Mouse (Mus musculus) cerebellum, postnatal 14 days (tissue): ENCODE measurements at regions not wholly inside any gene's neighbourhood (a gene's known extent, or its start where the extent isn't known, plus 50 kb on each side); places are given as distances from the start of the nearest gene placed in this dataset.

ENCODE experiments used
- DNase-seq, 2 experiments: peaks; one replicate each; pipeline ENCODE4 v3.0.0; 2021; ENCODE audit warnings: mixed read lengths in 2 of 2

DNA sequence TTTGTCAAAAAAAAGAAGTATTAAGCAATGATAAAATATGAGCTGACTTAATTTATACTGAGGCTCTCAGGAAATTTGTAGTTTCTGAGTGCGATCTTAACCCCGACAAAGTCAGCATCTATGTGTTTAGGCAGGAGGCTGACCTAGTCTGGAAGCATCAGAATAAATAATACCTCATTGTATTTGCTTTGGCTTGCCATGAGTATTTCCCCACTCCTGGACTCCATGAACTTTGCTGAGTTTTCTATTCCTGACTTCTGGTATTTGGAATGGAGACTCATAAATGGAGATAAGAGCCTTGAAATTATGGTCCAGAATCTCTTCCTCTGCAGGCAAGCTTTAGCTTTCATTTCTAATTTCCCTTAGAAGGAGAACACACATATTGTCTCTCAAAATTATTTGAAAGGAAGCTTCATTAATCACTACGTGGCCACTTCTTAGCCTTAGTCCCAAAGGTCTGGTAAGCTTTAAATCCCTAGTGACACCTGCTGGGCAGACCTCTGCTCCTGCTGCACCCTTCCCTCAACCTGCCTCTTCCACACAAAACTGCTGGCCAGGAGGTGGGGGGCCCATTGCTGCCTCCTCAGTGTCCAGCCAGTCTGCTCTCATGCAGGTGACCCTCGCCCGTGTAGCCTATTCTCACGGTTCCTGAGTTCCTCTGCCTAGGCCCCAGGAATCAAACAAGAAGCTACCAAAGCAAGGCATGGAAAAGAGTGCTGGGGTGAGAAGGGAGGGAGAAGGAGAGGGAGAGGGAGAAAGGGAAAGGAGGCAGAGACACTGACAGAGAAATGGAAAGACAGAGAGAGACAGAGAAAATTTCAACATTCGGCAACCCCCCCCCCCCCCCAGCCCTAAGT lies 173.6 kb upstream of the Klf12 start:
- no peak for DNase-seq

DNA sequence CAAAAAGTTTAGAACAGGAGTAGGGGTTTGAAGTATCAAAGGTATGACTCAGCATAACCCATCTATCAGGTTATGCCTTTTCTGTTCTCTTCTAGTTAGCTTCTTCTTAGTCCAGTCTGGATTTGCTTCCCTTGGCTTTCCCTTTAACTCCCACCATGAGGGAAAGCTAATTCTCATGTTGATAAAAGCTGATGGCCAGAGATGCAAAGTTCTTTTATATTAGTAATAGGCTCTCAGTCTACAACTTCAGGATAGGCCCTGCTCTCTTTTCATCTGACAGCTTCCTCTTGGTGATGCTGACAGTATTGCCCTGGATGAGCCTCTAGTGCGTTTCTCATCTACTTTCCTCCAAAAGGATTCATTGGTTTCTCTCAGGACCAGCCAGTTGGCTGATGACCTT lies 161.7 kb upstream of the Klf12 start:
- DNase-seq: no peak

DNA sequence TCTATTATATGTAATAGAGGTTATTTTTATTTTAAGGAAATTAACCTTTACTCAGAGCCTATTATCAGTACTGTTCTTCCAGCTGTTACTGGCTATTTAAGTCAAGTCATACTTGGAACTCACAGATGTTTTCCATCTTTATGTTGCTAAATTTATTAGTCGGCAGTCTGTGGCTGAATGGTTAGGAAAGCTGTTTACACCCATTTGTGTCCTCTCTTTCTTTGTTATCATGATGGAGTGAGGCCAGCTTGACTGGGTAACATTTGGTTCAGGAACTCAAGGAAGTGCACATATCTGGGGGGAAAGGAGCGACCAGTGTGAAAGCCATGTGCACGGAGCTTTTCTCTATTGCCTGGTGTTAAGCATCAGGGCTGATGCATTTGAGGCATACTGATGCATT lies 160.4 kb upstream of the Klf12 start:
- no peak for DNase-seq

DNA sequence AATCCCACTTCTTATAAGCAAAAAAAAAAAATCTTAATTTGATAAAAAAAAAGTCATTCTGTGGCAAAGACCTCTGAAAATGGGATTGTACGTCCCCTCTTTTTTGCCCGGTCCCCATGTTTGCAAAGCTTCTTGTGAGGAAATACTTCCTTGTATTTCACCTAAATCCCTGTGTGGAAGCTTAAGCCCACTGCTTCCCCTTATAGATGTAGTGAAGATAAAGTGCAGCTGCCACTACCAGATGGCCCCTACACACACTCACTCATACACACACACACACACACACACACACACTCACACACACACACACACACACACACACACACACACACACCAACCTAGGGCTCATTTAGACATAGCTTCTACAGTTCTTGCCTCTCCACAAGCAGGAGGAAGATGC lies 159.6 kb upstream of the Klf12 start:
- no peak for DNase-seq

DNA sequence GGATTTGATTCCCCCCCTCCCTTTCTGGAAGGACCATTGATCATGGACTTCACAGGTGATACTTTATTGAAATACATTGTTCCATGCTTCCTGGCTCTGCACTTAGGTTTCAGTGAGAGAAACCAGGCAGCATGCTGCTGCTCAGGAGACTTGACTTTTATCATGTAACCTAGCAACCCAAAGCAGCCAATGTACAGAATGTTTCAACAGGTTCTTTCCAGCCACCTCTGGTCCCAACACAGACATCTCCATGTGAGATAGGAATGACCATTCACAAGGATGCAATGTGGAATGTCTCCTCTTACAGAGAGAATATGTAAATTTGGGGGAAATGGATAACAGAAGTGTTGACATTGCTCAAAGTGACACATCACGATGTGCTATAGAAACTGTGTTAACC lies 153.1 kb upstream of the Klf12 start:
- no peak for DNase-seq

DNA sequence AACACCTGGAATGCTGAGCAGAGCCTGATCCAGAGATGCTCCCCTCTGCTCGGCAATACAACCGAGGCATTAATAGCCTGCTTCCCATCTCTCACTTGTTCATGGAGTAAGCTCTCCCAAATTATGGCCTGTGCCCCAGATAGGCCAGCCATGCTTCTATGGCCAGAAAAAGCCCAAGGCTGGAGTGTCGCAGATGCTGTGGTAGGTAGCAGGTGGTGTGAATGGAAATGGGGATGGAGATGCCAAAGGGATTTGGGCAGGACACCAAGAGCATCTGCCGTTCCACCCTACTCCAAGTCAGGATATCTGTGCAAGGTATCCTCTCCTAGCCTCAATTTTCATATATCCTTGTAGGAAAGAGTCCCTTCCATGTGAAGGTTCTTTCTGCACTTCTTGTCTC lies 145.2 kb upstream of the Klf12 start:
- DNase-seq: peak; percentile 36 to 60

DNA sequence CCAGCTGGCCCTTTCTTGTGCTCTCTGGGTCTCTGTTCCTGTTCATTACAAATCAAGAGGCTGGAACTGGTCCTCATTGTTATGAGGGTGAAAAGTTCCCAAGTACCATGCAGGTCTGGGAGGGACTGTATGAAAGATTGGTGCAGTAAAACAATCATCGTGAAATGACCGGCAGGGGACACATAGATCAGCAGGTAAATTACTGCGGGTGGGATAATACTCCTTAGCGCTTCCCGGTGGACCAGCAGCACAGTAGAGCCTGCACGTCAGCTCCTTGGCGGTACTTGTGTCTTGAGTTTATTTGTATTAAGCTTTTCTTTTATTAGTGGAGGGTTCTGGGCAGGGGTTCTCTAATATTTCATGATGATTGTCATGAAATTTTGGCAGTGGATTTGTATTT lies 141.9 kb upstream of the Klf12 start:
- no peak for DNase-seq

DNA sequence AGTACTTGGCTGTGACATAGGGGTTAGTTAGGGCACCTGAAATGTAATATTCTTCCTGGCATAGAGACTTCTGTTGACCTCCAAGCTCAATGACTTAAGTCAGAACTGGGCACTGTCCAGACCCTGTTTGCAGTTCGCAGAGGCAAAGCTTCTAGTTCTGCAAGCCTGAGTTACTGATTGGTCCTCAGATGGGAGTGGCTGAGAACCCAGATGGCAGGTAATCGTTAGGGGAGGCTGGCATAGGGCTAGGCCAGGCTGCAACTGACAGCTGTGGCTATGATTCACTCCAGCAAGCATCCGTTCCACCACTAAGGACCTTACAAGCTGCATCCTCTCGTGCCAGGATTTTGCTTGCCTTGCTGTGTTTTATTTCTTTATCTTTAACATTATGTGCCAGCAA lies 139.3 kb upstream of the Klf12 start:
- DNase-seq: peak; percentile 6 to 25

DNA sequence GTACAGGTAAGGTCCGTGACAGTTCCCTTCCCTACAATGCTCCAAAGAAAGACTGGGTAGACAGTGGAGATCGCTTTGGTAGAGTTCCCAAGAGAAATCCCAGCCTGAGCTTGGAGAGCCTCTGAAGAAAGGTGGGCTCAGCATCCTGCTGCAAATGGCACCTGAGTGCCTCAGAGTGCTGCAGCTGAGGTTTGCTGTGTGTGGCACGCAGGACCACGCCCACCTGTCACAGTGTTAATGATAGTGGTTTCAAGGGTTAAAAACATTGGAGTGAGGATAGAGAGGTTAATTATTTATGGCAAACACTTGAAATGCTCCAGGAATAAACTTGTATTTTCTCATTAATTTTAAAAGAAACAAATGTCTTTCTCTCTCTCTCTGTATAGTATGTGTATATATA lies 137.2 kb upstream of the Klf12 start:
- no peak for DNase-seq

DNA sequence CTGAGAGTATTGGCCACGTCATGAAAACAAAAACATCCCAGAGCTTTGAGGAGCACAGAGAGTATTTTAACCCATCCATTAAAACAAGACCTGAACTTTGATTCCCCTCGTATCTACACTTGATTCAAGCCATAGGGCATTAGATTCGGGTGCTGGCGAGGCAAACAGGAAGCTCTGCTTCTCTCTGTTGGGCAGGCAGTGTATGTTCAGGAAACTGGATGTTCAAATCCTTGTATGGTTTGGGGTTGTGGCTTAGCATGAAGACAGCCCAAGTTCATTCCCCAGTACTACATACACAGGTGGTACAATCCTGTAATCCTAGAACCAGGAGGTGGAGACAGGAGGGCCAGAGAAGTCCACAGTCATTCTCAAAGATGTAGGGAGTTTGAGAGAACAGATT lies 130.6 kb upstream of the Klf12 start:
- DNase-seq: no peak

DNA sequence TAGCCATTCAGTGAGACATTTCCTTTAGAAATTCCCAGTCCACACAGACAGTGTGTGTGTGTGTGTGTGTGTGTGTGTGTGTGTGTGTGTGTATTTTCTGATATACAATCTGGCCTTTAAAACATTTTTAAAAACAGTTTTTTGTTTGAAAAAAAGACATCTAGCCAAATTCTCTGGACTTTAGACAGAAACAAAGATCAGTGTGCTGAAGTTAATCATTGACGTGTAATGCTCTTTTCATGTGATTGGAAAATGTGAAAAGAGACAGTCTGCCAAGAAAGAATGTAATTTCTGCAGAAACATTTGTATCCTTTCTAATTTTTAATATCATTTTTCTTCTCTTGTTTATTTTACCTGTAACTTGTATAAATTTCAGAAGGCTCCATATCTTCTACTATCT lies 127.7 kb upstream of the Klf12 start:
- no peak for DNase-seq

DNA sequence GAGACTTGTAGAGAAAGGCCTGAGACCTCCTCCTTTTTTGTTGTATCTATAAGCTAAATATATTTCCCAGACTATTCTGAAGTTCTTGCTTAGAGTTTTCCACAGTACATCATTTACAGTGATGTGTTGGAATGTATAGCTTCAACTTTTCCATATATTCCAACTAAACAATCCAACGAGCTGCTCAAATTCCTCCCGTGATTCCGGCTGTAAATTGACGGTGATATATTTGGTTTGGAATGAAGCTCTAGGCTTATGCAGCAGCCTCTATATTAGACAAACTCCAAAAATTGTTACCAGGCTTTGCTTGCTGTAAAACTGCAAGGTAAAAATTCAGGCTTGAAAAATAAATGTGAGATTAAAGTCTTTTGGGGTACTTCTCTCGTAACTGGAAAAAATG lies 112.7 kb upstream of the Klf12 start:
- DNase-seq: no peak

DNA sequence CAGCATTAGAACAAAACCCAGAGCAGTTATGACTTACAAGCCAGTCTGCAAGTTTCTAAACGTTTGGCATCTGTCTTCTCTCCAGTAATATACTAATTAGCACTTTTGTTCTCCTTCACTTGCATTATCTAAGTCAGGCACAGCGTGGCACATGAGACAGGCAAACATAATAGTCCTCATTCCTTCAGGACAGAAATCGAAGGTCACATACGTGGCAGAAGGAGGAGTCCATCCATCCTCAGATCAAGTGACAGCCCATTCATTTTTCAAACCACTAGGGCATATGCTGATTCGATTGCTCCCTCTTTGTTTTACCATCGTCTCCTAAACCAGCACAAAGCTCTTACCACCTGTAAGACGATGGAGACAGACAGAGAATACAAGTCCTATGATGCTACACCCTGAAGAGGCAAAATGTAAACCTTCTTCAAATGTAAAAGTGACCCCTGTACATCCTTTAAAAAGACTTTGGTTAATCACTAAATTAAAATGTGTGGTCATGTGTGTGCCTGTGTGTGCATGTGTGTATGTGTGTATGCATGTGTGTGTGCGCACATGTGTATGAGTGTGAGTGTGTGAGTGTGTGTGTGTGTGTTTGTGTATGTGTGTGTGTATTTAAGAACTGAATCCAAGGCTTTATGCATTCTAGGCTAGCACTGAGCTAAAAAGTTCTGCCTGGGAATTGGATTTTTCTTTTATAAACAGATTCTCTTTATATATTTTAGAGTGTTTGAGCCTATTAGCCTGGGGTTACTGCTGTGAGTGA lies 90.9 kb upstream of the Klf12 start:
- no peak for DNase-seq

DNA sequence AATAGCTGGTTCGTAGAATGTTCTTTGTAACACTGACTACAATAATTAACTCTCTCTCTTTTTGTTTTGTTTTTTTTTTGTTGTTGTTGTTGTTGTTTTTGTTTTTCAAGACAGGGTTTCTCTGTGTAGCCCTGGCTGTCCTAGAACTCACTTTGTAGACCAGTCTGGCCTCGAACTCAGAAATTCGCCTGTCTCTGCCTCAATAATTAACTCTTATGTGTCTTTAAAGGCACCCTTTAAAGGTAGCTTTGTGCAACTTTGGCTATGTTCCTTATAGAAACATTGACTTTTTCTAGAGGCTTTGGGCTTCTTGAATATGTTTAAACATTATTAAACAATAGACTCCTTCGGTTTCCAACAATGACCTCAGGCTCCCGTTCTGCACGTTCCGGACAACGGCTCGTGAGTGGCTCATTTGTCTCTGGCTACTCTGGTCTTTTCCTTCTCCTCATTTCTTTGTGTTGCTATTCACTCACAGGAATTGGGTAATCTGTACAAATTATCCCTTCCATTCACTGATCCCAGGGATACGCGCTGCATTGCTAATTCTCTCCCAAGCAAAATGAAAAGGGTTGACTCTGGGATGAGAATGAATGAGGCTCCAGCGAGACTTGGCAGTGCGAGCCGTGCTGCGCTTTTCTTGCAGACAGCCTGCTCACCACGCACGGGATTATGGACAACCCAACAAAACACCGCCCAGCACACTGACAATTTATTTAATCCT lies 90.2 kb upstream of the Klf12 start:
- DNase-seq: peak; percentile 46

DNA sequence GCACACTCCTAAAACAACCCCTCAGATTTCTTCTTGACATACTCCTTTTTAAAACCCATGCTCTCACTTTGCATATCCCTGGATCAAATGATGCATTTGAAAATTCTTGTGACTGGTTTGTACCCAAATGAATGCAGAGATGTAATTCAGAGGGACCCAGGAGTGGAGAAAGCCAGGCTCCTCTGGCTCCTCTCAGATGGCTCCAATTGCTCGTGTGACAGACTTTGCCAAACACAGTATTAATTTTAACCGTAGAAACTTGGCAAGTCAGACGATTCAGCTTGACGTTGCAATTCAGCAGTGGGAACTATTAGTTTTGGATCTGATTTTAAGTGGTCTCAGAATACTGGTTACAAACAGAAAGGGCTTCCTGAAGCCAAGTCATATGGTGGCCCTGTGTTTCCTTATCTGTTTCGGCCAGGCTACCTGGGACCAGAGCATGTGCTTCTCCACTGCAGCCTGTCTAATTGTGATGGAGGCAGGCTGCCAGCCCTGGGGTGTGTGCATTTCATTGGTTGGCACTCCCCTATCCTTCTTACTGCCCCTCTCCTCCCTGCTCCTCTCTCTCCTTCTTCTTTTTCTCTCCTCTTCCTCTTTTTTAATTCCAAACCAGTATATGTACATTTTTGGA lies 81.9 kb upstream of the Klf12 start:
- peak; percentile 86 to 88 for DNase-seq

DNA sequence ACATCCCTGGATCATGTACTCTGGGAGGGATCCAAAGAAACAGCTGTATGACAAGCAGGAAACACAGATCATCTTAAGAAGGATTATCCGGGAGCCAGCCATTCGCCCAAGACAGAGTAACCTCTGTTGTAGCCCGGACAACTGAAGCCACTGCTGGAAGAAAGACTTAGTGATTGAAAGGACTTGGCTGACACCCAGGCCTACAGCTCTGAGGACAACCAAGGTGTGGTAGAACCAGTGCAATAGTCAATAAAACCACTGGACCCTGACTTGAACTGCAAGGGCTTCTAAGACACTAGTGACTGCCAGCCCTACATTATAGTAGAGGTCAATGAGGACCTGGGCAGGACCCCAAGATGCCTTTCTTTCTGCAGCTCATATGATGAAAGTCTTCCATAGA lies 78.3 kb upstream of the Klf12 start:
- DNase-seq: no peak

DNA sequence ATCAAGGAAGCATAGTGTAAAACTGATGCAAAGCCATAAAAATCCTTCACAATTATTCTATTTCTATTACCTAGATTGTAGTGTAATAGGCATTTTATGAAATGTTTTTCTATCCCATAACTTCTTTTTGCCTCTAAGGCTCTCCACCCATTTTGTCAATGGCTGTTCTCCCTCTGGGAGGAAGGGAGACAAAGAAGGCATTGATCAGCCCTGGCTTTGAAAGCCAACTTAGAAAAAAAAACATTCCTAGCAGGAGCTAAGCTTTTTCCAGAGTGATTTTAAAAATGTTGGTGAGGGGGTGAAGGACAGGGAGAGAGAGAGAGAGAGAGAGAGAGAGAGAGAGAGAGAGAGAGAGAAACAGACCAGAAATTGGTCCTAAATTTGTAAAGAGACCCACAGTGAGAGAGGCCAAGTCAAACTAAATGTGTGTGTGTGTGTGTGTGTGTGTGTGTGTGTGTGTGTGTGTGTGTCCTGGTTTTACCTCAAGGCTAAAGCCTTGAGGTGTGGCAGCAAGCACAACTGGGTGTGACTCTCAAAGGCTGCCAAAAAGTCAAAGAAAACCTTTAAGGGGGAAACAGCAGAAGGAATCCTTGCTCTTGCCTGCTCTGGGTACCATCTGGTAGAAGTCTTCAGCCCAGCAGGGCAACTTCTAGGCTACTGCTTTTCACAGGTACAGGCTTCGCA lies 77.0 kb upstream of the Klf12 start:
- DNase-seq: no peak

DNA sequence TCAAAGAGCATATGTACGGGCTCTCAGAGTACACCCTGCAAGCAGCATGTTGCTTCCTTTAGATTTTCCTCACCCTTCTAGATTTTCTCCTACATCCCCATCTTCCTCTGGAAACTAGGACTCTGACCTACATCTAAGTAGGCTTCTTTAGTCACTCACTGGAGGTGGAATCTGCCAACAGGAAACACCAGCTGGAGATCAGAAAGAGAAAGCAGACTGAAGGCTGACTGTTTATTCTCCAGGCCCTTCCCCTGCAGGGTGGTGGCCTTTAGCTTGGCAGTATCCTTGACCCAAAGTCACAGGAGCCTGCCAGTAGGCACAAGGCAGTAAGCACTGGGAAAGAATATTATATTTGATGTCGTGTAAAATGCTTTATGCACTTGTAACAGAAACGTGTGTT lies 75.4 kb upstream of the Klf12 start:
- DNase-seq: peak in 1 of 2 experiments; percentile 13

DNA sequence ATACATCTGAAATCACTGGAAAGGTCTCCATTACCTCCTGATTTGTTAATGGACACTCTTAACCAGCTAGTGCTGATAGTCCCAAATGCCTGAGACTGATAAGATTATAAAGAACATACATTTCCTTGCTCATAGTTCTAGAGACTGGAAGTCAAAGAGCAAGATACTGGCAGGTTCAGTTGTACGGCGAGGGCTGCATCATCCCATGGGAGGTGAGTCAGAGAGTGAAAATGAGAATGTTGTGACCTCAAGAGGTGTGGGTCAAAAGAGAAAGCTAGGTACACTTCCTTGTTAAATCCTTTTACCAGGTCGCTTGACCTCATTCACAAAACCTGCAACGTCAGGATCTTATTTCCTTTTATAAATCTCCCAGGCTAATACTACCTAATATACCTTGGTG lies 72.7 kb upstream of the Klf12 start:
- no peak for DNase-seq

DNA sequence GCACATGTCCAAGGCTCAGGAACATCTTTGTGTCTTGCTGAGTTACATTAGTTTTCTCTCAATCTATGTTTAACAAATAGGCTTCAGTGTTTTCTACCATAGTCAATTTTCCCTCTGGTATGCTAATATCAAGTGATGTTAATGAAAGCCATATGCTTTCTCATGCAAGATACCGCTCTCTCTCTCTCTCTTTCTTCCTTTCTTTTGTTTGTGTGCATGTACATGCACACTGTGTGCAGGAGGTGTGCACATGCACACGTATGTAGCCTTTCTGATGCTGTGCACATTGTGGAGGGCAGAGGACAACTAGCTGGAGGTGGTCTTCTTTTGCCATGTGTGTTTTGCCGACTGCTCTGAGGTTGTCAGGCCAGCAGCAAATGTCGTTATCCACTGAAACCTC lies 69.0 kb upstream of the Klf12 start:
- no peak for DNase-seq

DNA sequence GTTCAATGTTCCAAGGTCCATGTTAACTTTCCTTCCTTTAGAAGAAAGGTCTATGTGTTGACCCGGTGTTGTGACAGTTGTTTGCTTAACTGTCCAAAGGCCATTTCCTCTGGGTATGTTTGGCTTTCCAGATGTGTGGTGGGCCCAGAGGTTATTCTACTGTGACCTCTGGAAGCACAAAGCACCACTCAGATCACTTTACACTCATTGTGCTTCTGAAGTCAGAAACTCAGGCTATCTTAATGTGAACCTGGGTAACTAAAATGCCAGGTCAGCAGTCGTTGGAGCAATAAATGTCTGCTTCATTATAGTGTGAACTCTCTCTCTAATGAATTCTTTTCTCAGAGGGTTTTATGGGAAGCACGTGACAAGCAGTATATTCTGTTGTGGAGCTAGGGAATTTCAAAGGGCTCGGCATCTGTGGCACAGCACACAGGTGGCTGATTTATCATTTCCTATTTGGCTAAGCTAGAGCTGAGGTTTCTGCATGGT lies 68.5 kb upstream of the Klf12 start:
- no peak for DNase-seq

DNA sequence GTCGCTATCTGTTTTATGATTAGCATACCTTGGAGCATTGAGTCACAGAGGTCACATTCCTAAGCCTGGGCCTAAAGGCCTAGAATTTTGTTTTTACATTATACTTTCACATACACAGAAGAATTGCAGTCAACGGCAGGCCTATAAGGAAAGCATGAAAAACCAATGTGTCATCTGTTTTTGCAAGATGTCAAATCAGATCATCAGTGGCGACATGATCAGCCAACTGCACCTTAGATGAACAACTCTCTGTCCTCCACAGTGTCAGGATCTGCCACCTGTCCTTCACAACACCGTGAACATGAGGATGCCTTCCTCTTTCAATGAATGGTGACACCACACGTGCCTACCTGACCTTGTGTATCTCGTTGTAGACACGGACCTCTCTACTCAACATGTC lies 66.5 kb upstream of the Klf12 start:
- no peak for DNase-seq
